Mouse (Mus musculus): ENCODE measurements around the gene Nolc1.

DNA sequence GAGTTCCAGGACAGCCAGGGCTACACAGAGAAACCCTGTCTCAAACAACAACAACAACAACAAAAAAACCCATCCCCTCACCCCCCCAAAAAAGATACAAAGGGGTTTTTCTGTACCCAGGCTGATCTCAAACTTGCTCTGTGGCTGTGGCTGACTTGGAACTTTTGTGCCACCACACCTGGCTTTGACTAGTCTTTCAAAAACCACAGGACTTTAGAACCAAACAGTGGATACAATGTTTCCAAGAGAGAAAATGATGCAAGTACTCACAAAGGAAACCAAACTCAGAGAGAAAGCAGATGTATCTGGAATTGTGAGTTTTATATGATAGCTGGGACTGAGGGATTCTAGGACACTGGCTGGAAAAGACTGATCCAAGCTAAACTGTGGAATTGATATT is 49.0 kb downstream of the Nolc1 start:
- TF ChIP-seq POLR2A (IDR thresholded peaks at IDR 0.05; ENCODE audit: extremely low read depth, insufficient read depth, low read length) (no peak), CTCF (IDR thresholded peaks at IDR 0.05; ENCODE audit: low read depth, low read length) (no peak)
